Mouse (Mus musculus) adrenal gland (tissue): Measurements from ENCODE around the gene Sh3pxd2a.

Source experiments
- intact Hi-C: fragments of 180-260 bp; cut with DNase I; formaldehyde crosslinking; loops from one replicate; pipeline ENCODE4 v1.15.1; 2025

Gene Sh3pxd2a

GRCm38 (mm10) chr19:47250931-47251330 lies 213.3 kb downstream of the Sh3pxd2a start:
- intact Hi-C loops: no loop called here

DNA sequence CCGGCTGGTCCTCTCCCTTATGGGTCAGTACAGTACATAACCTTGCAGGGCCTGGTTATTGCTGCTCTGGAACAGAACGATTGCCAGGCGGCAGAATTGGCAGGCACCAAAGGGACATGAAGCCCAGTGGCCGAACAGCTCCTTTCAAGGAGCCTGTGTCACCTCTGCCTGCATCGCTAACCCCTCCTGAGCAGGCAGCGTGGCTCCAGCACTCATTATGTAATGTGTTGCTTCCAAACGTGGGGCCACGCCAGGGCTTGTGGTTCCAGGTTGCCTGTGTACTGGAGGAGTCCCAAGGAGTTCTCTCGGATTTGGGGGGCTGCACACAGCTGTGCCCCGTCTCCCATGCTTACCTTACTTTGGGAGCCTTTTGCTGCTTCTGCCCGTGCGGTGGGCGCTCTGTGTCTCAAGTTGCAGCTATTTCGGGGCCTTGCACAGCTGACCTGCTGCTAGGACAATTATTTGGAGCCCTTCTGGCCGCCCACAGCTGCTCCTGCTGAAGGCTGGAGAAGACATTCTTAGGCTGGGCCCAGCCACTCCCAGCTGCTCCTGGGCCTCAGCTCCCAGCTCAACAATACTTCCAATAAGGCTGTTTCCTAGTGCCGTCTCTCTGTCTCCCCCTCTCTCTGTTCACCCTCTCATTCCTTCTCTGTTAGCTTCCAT lies 215.2 kb downstream of the Sh3pxd2a start:
- intact Hi-C loops: loop anchor here (5.0 kb wide), 1 partner anchor 132 kb away; no protein-coding TSS in a partner anchor

DNA sequence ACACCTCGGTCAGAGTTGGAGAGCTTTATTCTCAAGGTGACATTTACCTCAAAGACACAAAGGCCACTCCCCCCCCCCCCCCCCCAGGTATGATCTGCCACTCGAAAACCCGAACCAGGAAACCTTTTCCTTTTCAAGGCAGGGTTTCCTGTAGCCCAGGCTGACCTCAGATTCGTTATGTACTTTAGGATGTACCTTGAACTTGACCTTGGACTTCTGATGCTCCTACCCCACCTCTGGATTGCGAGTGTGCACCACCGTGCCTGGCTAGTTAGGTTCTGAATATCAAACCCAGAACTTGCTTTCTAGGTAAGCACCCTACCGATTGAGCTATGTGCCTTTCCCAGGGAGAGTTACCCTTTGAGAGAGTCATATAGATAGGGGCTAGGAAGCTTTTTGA lies 215.9 kb downstream of the Sh3pxd2a start:
- intact Hi-C loops: loop anchor here (5.0 kb wide), 1 partner anchor 131 kb away; no protein-coding TSS in a partner anchor

GRCm38 (mm10) chr19:47247791-47248190 lies 216.4 kb downstream of the Sh3pxd2a start:
- intact Hi-C loops: loop anchor here (5.0 kb wide), 1 partner anchor 130 kb away; no protein-coding TSS in a partner anchor

- intact Hi-C loops: loop anchor here (5.0 kb wide), 1 partner anchor 128 kb away; no protein-coding TSS in a partner anchor
These were observed 218.7 kb downstream of the Sh3pxd2a start for GRCm38 (mm10) chr19:47245512-47245911.

- intact Hi-C loops: no loop called here
These were observed 222.0 kb downstream of the Sh3pxd2a start for GRCm38 (mm10) chr19:47242227-47242626.

DNA sequence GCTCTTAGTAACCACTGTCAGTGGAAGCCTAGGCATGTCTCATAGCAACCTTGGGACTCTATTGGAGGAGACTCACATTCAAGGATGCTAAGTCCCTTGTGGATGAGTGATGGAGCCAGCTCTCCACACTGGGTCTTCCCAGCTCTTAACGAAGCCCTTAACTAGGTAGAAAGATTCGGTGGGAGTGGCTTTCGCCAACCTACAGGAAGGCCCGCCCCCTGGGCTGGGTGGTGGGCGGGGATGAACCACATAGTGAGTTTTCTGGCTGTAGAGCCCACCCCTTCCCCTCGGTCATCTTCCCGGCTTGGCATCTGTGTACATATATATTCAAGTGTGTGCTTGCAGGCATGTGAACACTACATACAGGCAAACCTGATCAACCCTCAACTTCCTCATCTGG lies 223.2 kb downstream of the Sh3pxd2a start:
- intact Hi-C loops: no loop called here

DNA sequence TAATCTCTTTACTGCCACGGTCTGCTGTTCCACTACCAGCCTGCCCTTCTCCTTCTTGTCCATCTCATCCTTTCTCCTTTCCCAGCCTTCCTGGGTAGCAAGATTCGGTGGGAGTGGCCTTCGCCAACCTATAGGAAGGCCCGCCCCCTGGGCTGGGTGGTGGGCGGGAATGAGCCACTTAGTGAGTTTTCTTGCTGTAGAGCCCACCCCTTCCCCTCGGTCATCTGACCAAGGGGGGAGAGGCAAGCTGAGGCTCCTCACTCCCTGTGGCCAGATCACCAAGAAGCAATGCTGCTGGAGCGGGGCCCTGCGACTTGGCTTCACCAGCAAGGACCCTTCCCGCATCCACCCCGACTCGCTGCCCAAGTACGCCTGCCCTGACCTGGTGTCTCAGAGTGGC lies 224.1 kb downstream of the Sh3pxd2a start:
- intact Hi-C loops: no loop called here

- intact Hi-C loops: no loop called here
These were observed 231.1 kb downstream of the Sh3pxd2a start for GRCm38 (mm10) chr19:47233087-47233486.

DNA sequence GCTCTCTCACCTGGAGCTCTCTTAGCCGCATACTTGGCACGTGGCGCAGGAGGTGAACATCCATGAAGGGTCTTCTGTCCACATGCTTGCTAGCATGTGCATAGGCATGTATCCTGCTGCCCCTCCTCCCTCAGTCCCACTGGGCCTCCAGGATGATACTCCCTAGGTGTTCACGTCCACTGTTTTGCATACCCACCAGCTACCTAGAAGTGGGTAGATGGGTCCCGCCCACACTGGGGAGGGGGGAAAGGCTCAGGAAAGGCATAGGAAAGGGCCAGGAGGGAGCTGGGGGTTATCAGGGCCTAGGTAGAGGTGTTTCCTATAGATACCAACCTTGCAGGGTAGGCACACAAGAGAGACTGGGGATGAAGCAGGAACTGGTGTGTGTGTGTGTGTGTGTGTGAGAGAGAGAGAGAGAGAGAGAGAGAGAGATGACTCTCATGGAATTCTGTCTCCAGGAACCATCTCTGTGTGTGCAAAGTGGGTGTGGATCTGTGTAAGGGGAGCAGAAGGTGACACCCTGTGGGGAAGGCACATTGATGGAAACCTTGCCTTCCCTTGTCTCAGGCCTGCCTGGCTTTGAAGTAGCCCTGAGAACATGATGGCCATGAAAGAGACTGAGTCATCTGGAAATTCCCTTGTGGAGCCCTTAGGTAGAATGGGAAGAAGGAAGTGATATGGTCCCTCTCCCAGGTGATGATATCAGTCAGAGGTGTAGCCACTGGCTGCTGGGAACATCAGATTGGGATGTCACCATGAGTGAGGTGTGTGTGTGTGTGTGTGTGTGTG lies 231.9 kb downstream of the Sh3pxd2a start:
- intact Hi-C loops: no loop called here

GRCm38 (mm10) chr19:47231389-47231788 lies 232.8 kb downstream of the Sh3pxd2a start:
- intact Hi-C loops: no loop called here

- intact Hi-C loops: no loop called here
These were observed 233.5 kb downstream of the Sh3pxd2a start for GRCm38 (mm10) chr19:47230682-47231081.

- intact Hi-C loops: no loop called here
These were observed 234.1 kb downstream of the Sh3pxd2a start for GRCm38 (mm10) chr19:47230082-47230481.

DNA sequence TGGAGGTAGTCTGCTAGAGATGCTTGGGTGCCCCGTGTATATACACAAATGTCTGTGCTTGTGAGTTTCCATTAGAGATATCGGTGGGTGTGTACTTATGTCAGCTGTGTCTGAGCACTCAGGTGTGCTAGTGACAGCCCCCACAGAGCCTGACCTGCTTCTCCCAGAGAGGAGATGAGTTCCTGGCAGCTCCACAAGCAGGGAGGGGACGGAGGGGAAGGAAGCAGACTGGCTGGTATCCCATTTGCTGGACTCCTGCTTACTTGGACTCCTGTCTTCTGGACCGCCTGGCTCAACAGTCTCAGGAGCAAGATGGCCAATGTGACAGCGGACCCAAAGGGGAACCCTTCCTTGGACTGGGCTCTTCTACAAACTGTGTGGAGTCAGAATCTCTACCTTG lies 234.7 kb downstream of the Sh3pxd2a start:
- intact Hi-C loops: no loop called here

DNA sequence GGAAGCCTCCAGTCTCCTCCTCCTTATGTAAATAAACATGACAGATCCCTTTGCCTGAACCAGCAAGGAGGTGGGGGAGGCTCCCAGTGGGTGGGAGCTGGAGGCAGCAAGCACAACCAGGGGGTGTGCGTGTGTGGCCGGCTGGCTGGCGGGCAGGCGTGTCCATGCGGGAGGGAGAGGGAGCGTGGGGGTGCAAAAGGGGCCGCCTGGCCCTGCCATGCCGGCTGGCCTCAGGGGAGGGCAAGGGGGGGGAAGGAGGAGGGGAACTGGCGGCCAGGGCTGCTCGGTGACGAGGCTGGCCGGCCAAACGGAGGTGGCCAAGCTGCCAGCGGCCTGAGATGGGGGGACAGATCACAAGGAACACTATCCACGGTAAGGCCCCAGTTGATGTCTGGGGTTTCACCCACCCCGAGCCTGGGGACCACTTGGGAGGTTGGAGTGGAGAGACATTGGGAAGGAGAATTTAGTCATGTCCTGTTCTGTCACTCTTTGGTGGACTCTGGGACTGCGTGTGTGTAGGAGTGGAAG lies 235.4 kb downstream of the Sh3pxd2a start:
- intact Hi-C loops: no loop called here

DNA sequence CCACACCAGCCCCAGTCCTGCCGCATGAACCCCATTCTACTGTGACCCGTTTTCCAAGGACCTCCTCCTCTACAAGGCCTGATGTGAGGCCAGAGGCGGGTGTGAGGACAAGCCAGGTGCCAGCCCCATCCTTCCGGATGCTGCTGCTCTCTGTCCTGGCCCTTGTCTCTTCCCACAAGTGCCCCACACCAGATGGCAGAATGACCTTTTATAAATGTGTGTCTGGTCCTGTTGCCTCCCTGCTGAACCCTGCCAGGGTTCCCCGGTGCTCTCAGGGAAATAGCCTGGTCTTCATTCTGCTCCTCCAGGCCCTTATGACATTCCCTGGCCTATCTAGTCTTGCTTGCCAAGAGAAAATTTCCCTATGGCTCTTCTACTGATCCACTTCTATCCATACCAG lies 238.4 kb downstream of the Sh3pxd2a start:
- intact Hi-C loops: no loop called here

GRCm38 (mm10) chr19:47224743-47225142 lies 239.5 kb downstream of the Sh3pxd2a start:
- intact Hi-C loops: no loop called here

DNA sequence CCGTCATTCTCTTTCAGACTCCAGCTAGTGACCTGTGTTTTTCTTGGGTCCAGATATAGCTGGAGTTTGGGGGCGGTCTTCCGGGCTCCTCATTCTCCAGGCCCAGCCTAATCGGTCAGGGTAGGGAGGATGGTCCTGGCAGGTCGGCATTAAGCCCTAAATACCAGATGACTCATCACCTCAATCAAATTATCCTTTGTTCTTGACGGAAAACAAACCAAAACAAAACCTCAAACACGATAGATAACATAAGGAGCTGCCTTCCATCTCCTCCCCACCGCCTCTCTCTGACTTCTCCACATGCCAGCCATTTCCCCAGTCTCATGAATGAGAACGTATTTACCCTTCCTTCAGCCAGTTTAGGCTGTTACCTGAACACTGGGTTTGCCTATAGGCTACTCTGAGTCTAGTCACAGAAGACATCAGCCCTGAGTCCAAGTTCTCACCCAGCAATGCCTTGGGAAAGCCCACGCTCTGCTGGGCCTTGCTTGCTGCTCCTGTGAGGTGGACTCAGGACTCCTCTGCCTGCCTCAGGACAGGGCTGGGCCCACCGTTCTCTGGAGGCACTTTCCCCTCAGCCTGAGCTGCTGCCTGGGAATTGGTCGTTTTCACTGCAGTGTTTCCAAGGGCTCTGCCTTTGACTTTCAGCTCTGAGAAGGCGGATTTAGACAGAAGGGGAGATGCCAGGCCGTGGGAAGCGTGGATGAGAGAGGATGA lies 241.2 kb downstream of the Sh3pxd2a start:
- intact Hi-C loops: no loop called here

- intact Hi-C loops: no loop called here
These were observed 241.9 kb downstream of the Sh3pxd2a start for GRCm38 (mm10) chr19:47222154-47222840.

DNA sequence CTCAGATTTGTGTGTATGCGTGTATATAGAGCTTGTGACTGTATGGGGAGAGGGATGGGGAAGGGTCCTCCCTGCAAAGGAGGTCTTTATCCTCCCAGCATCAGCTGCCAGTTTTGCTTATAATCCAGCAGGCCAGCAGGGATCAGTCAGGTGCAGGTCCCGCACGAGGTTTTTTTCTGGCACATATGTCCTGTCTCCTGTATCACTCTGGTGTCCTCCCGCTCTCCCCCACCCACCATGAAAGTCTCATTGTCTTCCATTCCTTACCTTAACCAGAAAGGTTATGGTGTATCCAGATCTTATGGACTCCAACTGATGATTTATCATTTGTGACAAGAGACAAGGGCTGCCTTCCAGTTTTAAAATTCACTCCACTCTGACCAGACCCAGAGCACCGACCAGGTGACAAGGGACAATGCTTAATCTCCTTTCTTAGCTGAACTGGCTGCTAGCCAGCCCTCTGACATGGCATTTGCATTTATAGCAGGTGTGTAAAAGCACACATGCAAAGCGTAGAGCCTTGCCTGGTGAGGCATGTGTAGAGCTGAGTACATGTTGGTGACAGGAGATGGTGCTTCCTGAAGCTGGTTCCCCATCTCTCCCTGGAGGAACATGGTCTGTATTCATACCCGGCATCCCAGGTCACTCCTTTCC lies 242.6 kb downstream of the Sh3pxd2a start:
- intact Hi-C loops: no loop called here

- intact Hi-C loops: no loop called here
These were observed 243.2 kb downstream of the Sh3pxd2a start for GRCm38 (mm10) chr19:47221006-47221405.
